Mouse (Mus musculus) adrenal gland, adult 8-10 months (tissue): Measurements from ENCODE around the gene Plce1. TPM values are rescaled to one million over a fixed set of nuclear protein-coding genes. Genes with fewer than 3 reads are reported as not detected.
"Not testable (repeated sequence)": the region's sequence is repeated elsewhere in the genome, so short reads cannot be mapped to it uniquely, and the experiment has no call there.

Experiments
- DNase-seq: peaks from one replicate; pipeline ENCODE4 v3.0.0; 2022
- total RNA-seq, 4 experiments: library from RNA; stranded (reverse); gene quantifications; 2 replicates each; pipeline ENCODE4 v1.2.4; 2022

Gene Plce1
- total RNA-seq, 4 experiments from 2014 or later = 5.2 to 10.2 (median 6.5) TPM

GRCm38 (mm10) chr19:38498233-38498632 lies 17.3 kb downstream of the Plce1 start:
- DNase-seq = no peak

DNA sequence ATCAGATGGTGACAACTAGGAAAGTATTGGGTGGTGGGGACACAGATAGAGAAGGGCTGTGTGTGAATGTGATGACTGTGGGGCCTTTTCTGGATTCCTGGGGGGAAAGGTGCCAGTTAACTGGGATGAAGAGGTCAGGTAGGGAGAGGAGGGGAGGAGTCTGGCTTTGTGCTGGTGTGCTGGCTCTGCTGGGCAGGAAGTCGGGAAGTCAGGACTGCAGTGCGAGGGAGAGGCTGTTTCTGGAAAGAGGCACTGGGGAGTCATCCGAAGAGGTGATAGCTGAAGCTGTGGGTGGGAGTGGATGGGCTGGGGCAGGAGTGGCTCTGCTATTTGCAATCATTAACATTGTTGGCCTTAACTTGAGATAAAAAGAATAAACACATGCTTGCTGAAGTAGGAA lies 23.7 kb downstream of the Plce1 start:
- DNase-seq = no peak

GRCm38 (mm10) chr19:38506131-38506530 lies 25.2 kb downstream of the Plce1 start:
- no peak for DNase-seq

DNA sequence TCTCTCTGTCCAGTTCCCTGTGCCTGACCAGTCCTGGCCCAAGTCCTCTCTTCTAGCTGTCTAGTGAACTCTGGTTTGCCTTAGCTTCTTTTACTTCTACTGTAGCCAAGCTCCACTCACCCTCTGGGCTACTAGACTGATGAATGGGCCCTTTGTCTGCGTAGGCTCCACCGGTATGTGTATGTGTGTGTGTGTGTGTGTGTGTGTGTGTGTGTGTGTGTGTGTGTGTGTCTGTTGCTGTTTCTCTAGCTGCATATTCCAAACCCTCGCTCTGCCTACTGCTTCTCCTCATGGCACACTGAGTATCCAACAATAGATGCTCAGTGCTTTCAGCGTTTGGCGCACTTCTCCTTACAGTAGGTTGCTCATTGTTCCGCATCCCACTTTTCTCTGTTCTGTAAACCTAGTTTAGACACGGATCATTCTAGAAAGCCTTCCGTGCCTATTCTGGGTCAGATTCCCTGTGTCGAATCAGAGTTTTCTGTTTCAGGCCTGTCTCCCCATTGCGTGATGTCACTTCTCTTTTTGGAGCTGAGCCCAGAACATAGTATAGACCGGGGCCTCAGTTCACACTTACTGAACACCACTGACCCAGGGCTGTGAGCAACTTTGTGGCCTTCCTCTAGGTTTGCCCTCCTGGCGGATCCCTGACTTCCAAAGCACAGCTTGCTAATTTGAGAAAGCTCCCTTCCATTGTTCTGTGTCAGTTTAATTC lies 26.5 kb downstream of the Plce1 start:
- no peak for DNase-seq

DNA sequence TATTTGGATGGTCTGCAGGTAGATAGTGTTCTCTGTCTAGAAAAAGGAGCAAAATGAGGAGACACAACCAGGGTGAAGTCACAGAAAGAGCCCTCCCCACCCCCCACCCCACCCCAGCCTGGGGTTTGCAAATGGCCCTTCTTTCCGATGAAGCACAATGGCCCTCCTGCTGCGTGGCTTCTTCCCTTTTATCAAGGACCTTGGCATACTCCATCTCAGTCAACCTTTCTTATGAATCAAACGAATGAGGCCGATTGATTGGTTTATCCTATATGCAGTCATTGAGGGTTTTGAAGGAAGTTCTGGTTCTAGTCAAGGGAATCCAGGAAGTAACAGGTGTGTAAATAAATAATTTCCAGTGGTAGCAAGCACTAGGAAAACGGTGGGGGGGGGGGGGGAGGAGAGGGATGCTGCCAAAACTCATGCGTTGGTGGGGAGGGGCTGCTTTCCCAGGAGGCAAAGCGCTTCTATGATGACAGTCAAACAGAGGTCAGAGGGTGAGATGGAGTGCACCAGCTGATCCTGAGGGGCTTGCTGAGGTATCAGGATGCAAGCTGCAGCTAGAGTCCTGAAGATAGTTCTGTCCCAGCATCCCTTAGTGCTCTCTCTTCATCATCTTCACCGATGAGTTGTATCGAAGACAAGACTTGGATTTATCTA lies 27.2 kb downstream of the Plce1 start:
- no peak for DNase-seq

GRCm38 (mm10) chr19:38514417-38515184 lies 33.7 kb downstream of the Plce1 start:
- DNase-seq = no peak

GRCm38 (mm10) chr19:38526855-38527254 lies 45.9 kb downstream of the Plce1 start:
- DNase-seq = no peak

- no peak for DNase-seq
These were observed 46.6 kb downstream of the Plce1 start for GRCm38 (mm10) chr19:38527475-38527874.

DNA sequence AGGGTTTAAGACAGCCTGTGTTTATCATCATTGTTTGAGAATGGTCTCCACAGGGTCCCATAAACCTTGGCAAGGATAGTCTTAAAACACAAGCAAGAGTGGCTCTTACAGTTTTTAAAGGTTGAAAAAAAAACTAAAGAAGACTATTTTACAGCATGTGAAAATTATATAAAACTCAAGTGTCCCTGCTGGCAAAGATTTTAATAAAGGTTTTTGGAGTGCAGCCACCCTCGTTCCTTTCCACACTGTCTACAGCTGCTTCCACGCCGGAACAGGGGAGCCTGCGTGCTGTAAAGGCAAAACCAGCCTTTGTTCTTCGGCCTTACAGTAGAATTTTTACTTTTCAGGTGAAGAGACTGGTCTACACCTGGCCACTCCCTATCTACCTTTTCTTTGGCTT lies 52.3 kb downstream of the Plce1 start:
- DNase-seq = no peak

- no peak for DNase-seq
These were observed 58.4 kb downstream of the Plce1 start for GRCm38 (mm10) chr19:38539338-38539737.

DNA sequence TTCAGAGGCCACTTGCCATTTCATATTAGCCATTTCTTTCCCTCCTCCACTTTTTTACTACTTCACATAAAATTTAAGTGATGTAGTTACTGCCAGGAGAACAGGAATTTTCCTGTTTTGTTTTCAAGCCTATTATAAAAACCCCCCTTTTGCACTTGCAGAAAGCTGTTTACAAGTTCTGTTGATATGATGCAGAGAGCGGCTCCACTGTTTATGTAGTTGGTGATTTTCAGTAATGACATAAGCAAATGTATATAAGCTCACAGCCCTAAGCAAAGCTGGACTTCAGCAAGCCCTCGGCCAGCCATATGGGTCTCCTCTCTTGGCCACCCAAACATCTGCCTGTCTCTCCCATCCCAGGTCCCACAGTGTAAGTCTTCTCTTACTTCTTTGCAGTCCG lies 59.6 kb downstream of the Plce1 start:
- no peak for DNase-seq

DNA sequence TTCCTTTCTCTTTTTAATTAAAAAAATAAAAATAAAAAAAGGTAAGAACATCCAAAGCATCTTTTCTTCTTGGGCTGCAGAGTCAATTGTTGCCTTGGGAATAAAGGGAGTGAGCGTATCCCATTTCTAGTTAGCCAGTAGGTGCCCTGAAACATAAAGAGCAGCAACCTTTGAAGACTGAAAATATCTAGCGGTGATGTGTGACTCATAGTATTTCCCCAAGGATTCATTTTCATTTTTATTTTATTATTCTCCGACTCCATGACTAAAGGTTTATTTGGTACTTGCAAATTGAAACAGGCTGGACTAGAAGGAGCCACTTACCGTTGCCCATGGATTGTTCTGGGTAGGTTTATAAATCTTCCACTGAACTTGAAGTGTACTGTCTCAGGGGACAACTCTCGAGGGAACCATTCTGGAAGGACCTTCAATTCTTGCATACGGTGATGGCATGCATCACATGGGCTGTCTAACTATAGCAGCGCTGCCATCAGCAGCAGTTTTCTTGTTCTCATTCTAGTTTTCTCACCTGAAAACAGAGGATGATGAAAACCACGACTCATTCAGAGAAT lies 68.7 kb downstream of the Plce1 start:
- DNase-seq = no peak

GRCm38 (mm10) chr19:38553551-38553950 lies 72.6 kb downstream of the Plce1 start:
- DNase-seq = no peak

- no peak for DNase-seq
These were observed 74.5 kb downstream of the Plce1 start for GRCm38 (mm10) chr19:38555399-38555798.

DNA sequence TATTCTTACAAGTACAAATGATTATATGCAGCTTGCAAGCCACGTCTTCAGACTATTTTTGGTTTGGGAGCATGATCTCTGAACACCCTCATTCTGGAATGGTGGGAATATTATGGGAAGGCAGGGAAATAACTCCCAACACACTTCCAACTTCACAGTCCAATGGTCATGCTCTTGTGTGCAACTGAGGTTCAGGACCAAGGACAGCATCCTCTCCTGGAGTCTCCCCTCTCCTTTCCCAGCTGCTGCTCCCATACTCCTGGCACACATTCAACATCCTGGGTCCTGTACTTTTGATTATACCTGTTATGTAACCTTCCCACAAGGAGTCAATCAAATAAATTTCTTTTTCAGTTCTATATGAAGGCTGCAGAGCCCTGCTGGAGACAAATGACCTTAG lies 77.9 kb downstream of the Plce1 start:
- DNase-seq = no peak

DNA sequence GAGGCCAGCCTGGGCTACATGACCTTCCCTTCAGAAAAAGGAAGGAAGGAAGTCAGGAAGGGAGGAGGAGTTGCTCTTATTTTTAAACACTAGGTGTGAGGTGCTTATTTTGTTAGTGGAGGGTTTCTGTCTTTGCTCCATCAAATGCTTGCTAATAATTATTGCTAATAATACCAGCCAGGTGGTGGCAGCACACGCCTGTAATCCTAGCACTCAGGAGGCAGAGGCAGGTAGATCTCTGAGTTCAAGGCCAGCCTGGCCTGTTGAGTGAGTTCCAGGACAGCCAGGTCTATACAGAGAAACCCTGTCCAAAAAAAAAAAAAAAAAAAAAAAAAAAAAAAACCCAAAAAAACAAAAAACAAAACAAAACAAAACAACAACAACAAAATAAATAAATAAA lies 81.0 kb downstream of the Plce1 start:
- DNase-seq = not testable (repeated sequence)

GRCm38 (mm10) chr19:38566156-38566555 lies 85.2 kb downstream of the Plce1 start:
- no peak for DNase-seq

DNA sequence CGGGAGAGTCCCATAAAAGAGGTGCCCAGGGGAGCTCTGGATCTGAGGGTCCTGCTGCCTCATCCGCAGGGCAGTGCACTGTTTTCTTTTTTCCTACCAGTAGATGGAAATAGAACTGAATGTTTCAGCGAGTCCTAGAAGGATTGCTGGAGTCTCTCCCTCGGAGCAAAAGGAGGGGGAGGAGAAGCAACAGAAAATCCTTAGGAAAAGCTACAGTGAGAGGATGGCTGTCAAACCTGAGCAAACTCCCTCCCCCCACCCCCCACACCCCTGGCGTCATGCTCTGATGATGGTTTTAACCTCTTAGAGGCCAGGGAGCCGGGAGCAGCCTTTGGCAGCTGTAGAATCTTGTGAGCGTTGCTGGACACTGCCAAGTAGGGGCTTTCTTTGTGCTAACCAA lies 85.8 kb downstream of the Plce1 start:
- DNase-seq = no peak

- DNase-seq = no peak
These were observed 86.4 kb downstream of the Plce1 start for GRCm38 (mm10) chr19:38567331-38567730.

DNA sequence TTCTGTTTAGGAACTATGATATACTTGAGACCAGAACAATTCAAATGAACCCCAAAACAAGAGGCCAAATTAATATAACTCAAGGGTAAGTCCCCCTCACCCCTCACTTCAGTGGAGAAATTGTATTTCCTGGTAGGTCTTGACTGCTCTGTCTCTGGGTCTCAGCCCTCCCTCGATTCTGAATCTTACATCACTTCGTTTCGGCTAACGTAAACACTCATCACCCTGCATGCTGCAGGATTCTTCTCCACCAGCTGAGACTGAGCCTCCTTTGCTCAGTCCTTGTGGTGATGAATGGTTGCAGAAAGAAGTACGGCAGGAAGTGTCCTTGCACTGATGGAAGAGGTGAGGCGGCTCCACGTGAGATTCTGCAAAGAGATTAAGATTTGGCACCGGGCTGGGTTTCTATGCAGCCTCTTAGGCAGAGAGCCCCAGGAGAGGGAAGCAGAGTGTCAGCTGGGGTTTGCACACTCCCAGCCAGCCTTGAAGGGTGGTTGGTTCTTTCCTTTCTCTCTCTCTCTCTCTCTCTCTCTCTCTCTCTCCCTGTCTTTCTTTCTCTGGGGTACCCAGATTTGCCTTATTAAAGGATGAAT lies 97.7 kb downstream of the Plce1 start:
- DNase-seq = no peak

GRCm38 (mm10) chr19:38582861-38583260 lies 102.0 kb downstream of the Plce1 start:
- DNase-seq = no peak

DNA sequence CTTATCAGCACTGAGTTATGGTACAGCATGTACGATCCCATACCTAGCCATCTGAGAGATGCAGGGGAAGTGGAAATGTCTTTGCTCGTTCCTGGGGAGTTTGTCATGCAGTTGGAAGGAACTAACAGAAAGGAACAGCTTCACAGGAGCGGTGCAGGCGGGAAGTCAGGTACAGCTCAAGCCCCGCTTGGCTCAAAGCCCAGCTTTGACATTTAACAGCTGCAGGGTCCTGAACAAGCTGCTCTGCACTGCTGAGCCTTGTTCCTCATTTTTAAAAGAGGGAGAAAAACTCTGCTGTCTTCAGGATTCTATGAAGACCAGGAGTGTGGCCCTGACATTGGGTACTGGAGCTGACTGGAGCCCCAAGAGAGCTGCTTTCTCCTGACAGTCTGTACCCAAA lies 106.7 kb downstream of the Plce1 start:
- no peak for DNase-seq

DNA sequence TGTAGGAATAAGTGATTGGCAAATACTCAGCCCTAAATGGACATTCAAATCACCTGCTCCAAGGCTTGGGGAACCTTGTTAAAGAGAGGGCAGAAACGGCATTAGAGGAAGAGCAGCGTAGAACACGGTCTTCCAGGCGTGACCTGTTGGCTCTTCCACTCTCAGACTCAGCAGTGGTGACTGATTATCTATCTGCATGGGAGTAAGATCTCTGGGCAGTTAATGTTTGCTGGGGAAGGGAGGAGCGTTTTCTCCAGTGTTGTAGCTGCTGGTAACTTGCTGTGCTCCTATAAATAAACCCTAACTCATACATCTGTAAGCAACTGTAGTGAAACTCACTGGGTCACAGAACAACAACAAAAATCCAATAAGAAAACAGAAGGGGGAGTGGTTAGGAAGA lies 108.6 kb downstream of the Plce1 start:
- no peak for DNase-seq
